Mouse (Mus musculus) lung, adult 2 months (tissue): ENCODE data around the gene Tsga10.

Experiments
- CTCF ChIP-seq: fragments of 200-500 bp; IDR thresholded peaks from 2 replicates; pipeline ENCODE4 v1.5.1; 2011; ENCODE audit warnings: mild to moderate bottlenecking, low read length, control low read depth; ENCODE audit not compliant: insufficient read depth
- POLR2A ChIP-seq: fragments of 200-500 bp; IDR thresholded peaks from 2 replicates; pipeline ENCODE4 v1.6.1; 2011; ENCODE audit warnings: low read depth, mild to moderate bottlenecking, control low read depth, low read length, borderline replicate concordance; ENCODE audit errors: extremely low read depth

GRCm38 (mm10) chr1:37831681-37832080 lies 34.5 kb downstream of the Tsga10 start:
- TF ChIP-seq CTCF (no peak), POLR2A (no peak)
